Mouse (Mus musculus) bone marrow, adult 2 months (tissue): ENCODE results near the gene Pinlyp. TPM values are rescaled to one million over a fixed set of nuclear protein-coding genes. Genes with fewer than 3 reads are reported as not detected.
A peak's percentile ranks its signal among the peaks of the same experiment; 100 is the strongest.

Experiments
- H3K27ac ChIP-seq: fragments of 200-500 bp; 2 replicates; pipeline ENCODE4 v1.5.1; 2012; ENCODE audit warnings: low read depth, mild to moderate bottlenecking, control low read depth, inconsistent platforms, low read length; ENCODE audit not compliant: control insufficient read depth, poor library complexity, insufficient read depth
- H3K4me1 ChIP-seq: fragments of 200-500 bp; 2 replicates; pipeline ENCODE4 v1.6.1; 2011; ENCODE audit warnings: low read length; ENCODE audit not compliant: control insufficient read depth, insufficient read depth
- H3K4me3 ChIP-seq: fragments of 200-500 bp; replicated peaks from 2 replicates; pipeline ENCODE3; 2011; ENCODE audit warnings: mild to moderate bottlenecking, low read depth, low read length, control low read depth; ENCODE audit not compliant: control insufficient read depth
- CTCF ChIP-seq: fragments of 200-500 bp; IDR thresholded peaks from 2 replicates; pipeline ENCODE4 v1.5.1; 2011; ENCODE audit warnings: low read length, control low read depth; ENCODE audit not compliant: control insufficient read depth, insufficient read depth
- POLR2A ChIP-seq: fragments of 200-500 bp; IDR thresholded peaks from 2 replicates; pipeline ENCODE4 v1.6.1; 2011; ENCODE audit warnings: low read depth, mild to moderate bottlenecking, control low read depth, low read length, borderline replicate concordance; ENCODE audit not compliant: control insufficient read depth
- WGBS: fragments of 180-500 bp; shearing (Covaris S2); methylation state at CpG from one replicate; pipeline ENCODE4 v1.1.7; 2018; 5-methylcytosine and 5-hydroxymethylcytosine counted together
- polyA plus RNA-seq: library from polyadenylated mRNA; stranded (reverse); fragments of >200 nt; gene quantifications from 2 replicates; pipeline ENCODE4 v1.2.4, GENCODE M21; 2011; ENCODE audit warnings: low replicate concordance; ENCODE audit not compliant: missing spikeins, insufficient read depth, insufficient read length

Pinlyp gene
- not detected in 2 replicates for polyA plus RNA-seq

GRCm38 (mm10) chr7:24546068-24546614 lies at the start of gene Pinlyp, which contains the start of gene Xrcc1:
Gene Pinlyp (minus strand): TSS chr7:24546118.
Gene Xrcc1 (plus strand): TSS chr7:24546289.
- TF ChIP-seq CTCF: no peak
- no peak for TF ChIP-seq POLR2A
- H3K27ac ChIP-seq: peak within 1 kb of the TSS; percentile 80
- 47% methylated on average over 13 of the region's 13 CpGs for WGBS

DNA sequence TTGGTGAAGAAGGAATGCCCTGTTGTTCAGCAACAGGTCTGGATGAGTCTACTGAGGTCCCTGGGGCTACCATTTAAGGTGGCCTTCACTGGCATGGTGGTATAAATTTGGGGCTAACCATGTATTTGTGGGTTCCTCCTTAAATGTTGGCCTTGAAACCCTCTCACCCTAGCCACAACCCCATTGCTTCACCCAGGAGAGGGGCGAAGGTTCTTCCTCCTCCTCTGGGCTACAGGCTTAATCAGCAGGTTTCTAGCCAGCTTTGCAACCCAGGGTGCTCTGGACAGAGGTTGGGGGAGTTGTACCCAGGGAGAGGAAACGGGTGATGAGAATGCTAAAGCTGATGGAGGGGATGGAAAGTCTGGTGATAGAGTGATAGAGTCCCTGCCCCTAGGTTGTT lies 49.5 kb upstream of the Pinlyp start:
- whole genome bisulfite sequencing: 18% methylated on average over 2 of the region's 2 CpGs
- no peak for TF ChIP-seq CTCF
- no peak for TF ChIP-seq POLR2A
- peak overlapping the region; percentile 78 for H3K27ac ChIP-seq
- H3K4me3 ChIP-seq: peak overlapping the region; percentile 64
- H3K4me1 ChIP-seq: no peaks in the 10 kb centered on the region; the same call in none of the 2 replicates

More at GRCm38 (mm10) chr7:24546068-24546614, at the start of gene Pinlyp, which contains the start of gene Xrcc1:
- Histone ChIP-seq H3K4me1 (peaks cover 4% of the 10 kb centered on the region), H3K4me3 (peak within 1 kb of the TSS; percentile 91)

GRCm38 (mm10) chr7:24594309-24594803 lies 48.4 kb upstream of the Pinlyp start:
- peak overlapping the region; percentile 64 for H3K4me3 ChIP-seq
- peak overlapping the region; percentile 57; the same call in 1 of the 2 replicates for H3K27ac ChIP-seq
- 26% methylated on average over 13 of the region's 13 CpGs for WGBS
- no peaks in the 10 kb centered on the region; the same call in none of the 2 replicates for H3K4me1 ChIP-seq
- TF ChIP-seq POLR2A: no peak

DNA sequence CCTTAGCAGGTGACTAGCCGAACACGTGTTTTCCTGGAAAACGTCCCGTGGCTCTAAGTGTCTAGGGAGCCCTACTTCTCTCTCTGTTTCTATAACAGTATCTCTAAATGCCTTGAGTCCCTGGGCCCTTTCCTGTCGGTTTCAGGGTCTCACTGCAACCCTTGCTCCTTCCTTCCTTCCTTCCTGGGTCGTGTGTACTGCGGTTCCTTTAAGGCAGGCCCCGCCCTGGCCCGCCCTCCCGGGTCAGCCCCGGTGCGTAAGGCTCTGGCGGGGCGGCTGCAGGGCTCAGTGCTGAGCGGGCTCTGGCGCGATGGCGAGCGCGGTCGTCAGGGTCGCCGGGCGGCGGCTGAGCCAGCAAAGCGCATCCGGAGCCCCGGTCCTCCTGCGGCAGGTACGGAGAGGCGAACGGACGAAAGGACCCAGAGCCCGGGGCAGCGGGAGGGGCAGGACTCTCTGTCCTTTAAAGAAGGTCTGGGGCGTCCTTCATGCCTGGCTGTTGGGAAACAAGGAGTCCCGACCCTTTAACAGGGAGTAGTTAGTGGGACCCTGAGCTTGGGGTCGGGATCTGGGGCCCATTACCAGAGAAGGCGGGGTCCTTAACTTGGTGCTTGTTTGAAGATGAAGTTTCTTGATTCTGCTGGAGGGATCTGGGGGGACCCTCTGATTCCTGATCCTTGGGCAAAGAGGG lies 47.8 kb upstream of the Pinlyp start:
- peak; percentile 77; the same call in 1 of the 2 replicates for TF ChIP-seq POLR2A
- no peak for TF ChIP-seq CTCF
- Histone ChIP-seq H3K4me1 (no peaks in the 10 kb centered on the region; the same call in none of the 2 replicates), H3K4me3 (peak overlapping the region; percentile 64), H3K27ac (peak overlapping the region; percentile 57)
- WGBS: under 1% methylated on average over 39 of the region's 39 CpGs

DNA sequence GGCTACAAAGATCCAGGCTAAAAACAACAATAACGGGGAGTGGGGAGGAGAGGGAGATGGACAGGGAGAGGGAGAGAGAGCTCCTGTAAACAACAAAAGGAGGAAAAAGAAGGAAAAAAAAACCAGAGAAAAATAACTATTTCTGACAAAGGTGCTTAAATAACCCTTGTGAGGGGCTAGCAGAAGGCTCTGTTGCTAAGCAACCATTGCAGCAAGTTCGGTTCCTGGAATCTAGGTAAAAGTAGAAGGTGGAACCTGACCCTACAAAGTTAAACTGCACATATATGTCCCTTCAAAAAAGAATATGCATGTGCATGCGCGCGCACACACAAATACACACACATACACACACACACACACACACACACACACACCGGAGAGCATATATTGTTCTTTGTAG lies 46.9 kb upstream of the Pinlyp start:
- Histone ChIP-seq H3K4me1 (no peaks in the 10 kb centered on the region; the same call in none of the 2 replicates), H3K27ac (no peak overlapping the region), H3K4me3 (no peak overlapping the region)
- no peak for TF ChIP-seq POLR2A
- WGBS: 81% methylated on average over 6 of the region's 6 CpGs

- H3K4me1 ChIP-seq: no peaks in the 10 kb centered on the region; the same call in none of the 2 replicates
Measured at GRCm38 (mm10) chr7:24592163-24592562, 46.2 kb upstream of the Pinlyp start.

GRCm38 (mm10) chr7:24591735-24592134 lies 45.8 kb upstream of the Pinlyp start:
- Histone ChIP-seq H3K27ac (no peak overlapping the region), H3K4me3 (no peak overlapping the region), H3K4me1 (no peaks in the 10 kb centered on the region; the same call in none of the 2 replicates)
- TF ChIP-seq CTCF (no peak), POLR2A (no peak)
- 52% methylated on average over 5 of the region's 5 CpGs for WGBS

More at GRCm38 (mm10) chr7:24592163-24592562, 46.2 kb upstream of the Pinlyp start:
- TF ChIP-seq POLR2A (no peak), CTCF (no peak)
- no peak overlapping the region for H3K4me3 ChIP-seq
- no peak overlapping the region for H3K27ac ChIP-seq
- WGBS: 62% methylated on average over 4 of the region's 4 CpGs

DNA sequence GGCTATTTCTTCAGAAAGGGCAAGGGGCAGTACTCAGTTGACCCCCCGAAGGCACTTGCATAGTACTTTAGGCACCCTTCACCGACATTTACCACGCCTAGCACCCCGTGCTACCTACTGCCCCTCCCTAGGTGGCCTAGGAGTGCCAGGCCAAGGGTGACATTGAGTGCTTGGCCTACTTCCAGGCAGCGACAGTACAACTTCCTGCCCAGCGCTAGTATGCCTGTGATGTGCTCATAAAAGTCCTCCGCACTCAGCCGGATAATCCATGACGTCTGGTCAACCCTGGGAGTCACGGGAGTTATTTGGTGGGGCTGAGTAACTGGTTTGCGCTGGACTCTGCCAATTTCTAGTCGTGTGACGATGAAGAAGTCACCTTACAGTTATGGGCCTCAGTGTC lies 42.4 kb upstream of the Pinlyp start:
- H3K27ac ChIP-seq: no peak overlapping the region
- H3K4me1 ChIP-seq: no peaks in the 10 kb centered on the region; the same call in none of the 2 replicates
- TF ChIP-seq POLR2A (no peak), CTCF (no peak)
- WGBS: 38% methylated on average over 13 of the region's 13 CpGs
- H3K4me3 ChIP-seq: no peak overlapping the region
